Mouse (Mus musculus) urinary bladder, postnatal 36 days (tissue): ENCODE measurements around the gene Rfwd3.
"Not testable (repeated sequence)": the region's sequence is repeated elsewhere in the genome, so short reads cannot be mapped to it uniquely, and the experiment has no call there.

Experiments
- DNase-seq, 2 experiments: peaks; one replicate each; pipeline ENCODE4 v3.0.0; 2022; ENCODE audit warnings: low spot score in 2 of 2, mixed read lengths in 1 of 2

Gene Rfwd3

DNA sequence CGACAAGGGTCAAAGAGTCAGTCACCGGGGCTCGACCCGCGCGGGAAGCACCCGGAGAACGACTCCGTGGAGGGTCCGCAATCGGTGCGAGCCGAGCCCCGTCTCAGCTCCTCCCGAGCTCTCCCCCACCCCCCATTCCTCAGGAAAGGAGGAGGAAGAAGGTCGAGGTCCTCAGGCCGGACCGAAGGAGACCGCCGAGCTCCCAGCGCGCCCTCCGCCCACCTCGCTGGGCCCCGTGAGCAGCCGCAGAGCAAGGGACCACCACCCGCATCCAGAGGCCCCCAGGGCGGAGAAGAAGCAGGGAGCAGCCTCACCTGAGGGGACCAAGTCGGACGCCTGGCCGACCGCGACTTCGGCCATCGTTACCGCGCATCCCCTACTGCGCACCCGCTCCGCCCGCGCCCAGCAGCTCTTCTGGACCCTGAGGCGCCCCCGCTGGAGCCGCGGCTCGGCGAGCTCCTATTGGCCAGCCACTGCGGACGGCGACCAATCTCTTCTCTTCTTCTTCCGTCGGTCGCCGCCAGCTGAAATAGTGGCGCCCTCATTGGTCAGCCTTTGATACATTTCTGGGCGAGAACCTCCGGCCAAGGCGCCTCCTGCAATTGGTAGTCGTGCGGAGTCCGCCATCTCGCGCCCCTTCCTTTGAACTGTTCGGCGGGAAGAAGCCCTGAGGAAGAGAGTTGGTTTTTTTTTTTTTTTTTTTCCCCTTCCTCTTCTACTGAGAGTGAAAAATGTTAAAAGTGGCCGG lies at the start of gene Rfwd3:
TSS of gene Rfwd3 (minus strand) at position 402 of the 748 bp plus-strand sequence.
- peak; percentile 90 to 97 for DNase-seq

DNA sequence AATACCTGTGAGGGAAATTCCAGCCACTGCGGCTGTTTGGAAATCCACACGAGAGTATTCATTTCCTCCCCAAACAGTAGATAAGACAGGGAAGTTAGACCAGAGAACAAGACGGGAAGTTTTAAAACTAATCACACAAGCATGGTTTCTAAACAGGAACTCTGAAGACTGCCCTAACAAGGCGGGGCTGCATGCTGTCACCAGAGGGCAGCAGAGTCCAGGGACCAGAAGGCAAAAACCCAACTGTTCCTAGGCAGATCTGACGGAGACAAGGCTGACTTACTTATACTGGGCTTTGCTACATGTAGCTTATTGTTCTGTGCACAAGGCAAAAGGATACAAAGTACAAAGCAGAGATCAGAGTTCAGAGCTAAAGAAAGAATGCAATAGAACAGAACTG lies 43.2 kb upstream of the Rfwd3 start:
- DNase-seq: peak; percentile 70 to 85

DNA sequence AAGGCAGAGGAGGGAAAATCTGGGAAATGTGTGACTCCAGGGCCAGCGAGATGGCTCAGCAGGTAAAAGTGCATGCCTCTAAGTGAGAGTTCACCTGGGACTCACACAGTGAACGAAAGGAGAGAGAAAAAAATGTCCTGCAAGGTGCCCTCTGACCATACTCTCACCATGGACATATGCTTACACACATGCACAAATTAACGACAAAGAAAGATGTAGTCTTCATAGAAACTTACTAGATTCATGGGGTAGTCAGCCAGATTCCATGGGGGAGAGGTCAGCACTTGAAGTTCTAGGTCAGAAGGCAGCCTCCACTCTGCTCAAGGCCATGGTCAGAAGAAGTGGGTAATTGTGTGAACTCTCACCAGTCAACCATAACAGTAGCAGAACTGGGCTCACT lies 40.2 kb upstream of the Rfwd3 start:
- no peak for DNase-seq

DNA sequence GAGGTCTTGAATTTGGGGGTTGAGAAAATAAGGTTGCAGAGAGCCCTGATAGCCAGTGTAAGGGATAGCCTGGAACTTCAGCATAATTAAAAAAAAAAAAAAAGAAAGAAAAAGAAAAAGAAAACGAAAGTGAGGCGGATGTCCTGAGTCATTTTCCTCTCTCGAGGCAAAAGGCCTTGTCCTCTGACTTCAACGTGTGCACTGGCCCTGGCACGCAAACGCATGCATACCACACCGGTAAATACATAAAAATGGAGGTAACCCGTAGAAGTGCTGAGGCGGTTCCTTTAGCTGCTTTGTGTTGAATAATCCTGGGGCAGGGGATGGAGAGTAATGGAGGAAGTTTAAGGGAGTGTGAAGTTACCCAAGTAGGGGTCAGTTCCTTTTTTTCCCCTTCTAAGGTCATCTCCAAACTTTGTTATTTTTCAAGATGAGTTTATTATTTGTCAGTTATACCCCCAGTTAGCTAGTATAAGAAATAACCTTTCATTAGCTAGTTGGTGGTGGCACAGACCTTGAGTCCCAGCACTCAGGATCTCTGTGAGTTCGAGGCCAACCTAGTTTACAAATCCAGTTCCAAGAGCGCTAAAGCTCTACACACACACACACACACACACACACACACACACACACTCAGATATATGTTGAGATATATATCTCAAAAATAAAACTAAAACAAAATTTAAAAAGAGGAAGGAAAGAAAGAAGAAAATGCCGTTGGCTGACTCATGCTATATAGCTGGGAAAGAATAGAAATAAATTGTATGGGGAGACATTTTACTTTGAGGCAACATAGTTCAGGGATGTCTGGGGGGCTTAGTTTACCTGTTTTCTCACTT lies 38.6 kb upstream of the Rfwd3 start:
- no peak for DNase-seq

DNA sequence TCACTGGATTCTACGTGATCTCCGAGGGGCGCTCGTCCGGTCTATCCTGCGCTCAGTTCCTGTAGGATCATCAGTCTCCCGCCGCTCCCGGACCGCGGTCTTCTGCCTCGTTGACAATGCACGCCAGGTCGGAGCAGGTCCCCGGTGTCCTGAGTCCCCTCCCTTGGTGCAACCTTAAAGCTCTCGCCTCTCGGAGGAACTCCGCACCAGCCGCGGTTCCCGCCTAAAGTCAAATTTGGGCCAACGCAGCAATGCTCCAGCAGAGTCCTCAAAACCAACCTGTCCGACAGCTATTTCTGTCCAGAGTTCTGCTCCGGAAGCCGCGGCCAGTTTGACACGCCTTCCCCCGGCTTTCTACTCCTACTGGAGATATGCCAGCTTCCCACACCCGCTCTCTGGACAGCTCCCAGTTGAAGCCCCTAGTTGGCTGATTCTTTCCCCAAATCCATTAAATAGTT lies 37.9 kb upstream of the Rfwd3 start, which contains the start of gene Mlkl:
TSS of gene Mlkl (minus strand) at position 288 of the 458 bp plus-strand sequence.
- DNase-seq: peak; percentile 60 to 71

DNA sequence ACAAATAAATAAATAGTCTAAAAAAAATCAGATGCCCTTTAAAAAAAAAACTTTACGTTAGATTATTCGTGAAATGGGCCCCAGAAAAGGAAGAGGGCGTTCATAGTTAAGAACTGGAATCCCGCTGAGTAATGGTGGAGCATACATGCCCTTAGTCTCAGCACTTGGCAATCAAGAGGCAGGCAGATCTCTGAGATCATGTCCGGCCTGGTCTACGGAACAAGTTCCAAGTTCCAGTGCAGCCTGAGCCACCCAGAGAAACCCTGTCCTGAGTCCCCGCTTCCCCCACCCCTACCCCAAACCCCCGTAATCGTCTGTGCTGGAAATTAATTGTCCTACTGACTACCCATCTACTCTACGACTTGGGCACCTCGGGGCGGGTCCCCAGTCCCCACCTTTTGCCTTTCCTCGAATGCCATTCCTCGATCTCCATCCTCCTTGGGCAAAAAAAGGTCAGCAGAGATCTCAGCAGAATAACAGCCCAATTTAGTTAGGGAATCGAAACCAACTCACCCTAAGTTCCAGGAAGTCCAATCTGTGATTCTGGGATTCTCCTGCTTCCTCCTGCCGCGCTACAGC lies 37.4 kb upstream of the Rfwd3 start:
- no peak for DNase-seq

DNA sequence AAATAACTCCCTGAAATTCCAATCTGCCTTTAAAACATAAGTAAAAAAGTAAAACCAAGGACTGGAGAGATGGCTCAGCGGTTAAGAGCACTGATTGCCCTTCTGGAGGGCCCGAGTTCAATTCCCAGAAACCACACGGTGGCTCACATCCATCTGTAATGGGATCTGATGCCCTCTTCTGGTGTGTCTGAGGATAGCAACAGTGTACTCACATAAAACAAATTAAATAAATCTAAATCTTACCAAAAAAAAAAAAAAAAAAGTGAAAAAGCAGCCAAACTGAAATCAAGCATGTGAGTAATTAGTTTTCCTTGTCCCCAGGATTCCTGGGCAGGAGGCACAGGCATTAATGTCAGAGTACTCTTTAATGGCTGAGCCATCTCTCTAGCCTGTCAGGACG lies 36.7 kb upstream of the Rfwd3 start:
- no peak for DNase-seq

DNA sequence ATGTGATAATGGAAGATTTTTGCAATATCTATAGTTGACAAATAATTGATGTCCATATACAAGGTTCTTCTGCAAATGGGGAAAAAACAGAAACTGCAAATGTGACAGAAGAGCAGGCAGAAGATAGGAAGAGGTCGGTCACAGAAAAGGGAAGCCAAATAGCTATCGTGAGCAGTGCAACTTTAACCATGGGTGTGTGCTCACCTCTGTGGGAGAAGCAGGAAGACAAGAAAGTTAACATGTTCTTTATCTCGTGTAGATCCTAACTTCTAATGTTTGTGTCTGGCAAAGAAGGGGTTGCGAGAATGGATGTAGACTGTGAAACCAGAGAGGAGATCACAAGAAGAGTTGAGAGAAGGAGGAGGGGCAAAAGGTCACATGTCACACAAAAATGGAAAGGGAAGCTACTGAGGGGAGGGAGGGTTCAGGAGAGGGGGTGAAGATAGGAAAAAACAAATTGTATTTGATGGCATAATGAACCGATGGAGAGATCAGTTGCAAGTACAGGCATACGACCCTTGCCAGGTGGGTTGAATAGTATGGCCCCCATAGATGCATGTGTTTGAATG lies 25.3 kb upstream of the Rfwd3 start:
- DNase-seq: no peak

DNA sequence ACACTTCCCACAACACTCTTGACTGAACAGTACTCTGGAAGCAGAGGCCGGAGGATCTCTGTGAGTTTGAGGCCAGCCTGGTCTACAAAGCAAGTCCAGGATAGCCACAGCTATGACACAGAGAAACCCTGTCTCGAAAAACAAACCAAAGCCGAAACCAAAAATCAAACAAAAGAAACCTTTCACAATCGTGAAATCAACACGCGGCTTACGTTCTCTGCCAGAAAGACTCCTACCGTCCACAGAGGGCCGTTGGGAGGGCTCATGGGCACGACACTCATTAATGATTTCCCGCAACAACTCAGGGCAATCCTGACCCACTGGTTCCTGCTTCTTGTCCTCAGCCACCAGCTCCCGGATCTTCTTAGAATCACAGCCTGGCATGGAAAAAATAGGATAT lies 14.7 kb upstream of the Rfwd3 start:
- no peak for DNase-seq

DNA sequence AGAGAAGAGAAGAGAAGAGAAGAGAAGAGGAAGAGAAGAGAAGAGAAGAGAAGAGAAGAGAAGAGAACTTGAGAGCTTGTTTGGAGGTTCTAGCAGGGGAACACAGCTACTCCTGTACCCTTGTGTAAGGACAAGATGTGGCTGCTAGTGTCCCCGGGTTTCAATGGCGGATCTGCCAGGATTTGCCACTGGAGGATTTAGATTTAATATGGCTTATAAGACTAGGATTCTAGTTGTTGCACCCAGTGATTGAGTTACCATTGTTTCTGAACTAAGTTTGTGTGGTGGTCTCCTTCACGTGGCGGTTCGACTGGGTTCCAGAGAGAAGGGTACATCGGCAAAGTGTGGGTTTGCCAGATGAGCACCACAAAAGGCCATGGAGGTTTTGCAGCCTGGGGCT lies 13.9 kb upstream of the Rfwd3 start:
- not testable (repeated sequence) for DNase-seq

DNA sequence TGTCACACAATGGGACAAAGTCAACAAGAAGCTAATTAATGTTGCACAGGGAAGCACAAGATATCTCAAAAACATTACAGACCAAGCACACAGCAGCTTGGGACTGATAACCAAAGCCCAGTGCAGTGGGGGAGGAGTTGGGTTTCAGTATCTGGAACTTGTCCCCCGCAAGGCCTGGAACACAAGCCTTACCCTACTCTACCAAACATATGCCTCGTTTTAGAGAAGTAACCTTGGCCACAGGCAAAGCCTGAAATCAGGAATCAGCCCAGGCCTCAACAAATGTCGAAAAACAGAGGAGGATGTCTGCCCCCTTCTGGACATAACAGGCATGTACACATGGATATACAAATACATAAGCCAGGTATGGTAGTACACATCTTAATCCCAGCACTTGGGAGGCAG lies 12.7 kb upstream of the Rfwd3 start:
- DNase-seq: no peak

DNA sequence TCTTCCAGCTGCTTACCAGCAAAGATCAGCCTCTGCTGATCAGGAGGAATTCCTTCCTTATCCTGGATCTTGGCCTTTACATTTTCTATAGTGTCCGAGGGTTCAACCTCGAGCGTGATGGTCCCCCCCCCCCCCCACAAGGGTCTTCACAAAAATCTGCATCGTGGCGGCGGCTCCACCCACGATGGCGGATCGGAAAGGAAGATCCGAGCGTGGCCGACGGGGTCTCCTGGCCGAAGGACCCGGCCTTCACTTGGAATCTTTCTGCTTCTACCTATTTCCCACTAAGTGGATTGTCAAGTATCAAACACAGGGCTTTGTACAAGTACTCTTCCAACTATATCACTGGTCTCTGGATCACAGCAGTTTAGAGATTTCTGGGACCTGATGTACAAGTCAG lies 10.0 kb upstream of the Rfwd3 start:
- not testable (repeated sequence) for DNase-seq

DNA sequence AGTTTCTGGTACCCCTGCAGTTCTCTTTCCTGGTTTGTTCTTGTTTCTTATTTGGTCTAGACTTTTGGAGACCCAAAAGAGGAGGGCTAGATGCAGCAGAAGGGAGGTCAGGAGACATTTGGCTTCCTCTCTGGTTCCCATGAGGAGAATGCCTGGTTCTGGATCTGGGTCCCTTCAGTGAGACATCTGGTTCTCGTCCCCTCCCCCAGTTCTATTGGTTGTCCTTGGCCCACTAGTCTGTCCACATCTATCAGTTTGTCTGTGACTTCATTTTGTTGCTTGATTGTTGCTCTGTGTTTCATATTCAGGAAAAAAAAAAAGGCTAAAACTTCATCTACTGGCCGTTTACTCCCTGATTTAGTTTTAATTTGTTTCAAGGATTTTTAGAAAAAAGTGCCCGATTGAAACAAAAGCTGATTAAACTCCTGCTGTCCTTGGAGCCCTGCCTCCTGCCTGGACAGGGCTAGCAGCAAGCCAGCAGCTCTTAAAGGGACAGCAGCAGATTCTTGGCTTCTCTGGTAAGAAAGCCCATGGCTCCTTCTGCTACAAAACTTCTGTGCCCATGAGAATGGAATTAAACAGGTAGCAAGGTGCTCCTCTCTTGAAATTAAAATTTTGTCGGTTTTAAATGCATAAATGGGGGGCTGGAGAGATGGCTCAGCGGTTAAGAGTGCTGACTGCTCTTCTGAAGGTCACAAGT lies 5.2 kb upstream of the Rfwd3 start:
- DNase-seq: peak in 1 of 2 experiments; percentile 8

DNA sequence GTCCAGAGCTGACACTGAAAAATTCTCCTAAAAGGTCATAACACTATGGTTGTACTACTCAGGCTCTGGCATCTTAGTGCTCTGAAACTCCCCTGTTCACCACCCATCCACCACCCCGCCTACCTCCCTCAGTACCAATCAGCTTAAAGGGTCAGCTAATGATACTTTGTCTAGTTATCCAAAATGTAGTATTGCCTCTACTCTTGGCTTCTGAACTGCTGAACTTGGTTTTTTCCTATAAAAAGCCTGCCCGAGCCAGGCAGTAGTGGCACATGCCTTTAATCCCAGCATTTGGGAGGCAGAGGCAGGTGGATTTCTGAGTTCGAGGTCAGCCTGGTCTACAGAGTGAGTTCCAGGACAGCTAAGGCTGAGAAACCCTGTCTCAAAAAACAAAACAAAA lies 4.3 kb upstream of the Rfwd3 start:
- no peak for DNase-seq

DNA sequence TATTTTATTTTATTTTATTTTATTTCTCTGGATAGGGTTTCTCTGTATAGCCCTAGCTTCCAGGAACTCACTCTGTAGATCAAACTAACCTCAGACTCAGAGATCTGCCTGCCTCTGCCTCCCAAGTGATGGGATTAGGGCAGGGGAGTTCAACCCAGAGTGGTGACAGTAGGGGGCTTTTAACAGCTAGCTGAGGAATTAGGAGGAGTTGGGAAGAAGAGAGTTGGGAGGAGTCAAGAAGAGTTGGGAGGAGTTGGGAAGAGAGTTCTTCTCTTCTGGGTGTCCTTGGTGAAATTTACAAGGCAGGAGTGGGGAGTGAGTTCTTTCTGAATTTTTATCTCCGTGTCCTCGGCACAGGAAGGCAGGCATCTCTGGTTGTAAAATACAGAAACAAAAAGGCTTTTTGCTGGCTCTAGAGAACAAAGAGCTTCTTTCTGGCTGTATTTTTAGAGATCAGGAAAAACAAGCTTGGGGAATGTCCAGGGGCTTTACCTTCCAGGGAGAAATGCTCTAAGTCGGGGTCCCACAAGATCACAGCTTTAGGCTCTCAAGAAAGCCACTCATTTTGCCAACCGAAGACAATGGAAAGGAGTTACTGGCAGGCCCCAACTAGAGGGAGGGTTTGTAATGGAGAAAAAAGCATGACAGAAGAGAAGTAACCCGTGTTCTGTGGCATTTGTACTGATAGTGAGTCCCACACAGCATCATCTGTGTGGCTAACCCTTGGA lies 3.2 kb upstream of the Rfwd3 start:
- DNase-seq: not testable (repeated sequence)

DNA sequence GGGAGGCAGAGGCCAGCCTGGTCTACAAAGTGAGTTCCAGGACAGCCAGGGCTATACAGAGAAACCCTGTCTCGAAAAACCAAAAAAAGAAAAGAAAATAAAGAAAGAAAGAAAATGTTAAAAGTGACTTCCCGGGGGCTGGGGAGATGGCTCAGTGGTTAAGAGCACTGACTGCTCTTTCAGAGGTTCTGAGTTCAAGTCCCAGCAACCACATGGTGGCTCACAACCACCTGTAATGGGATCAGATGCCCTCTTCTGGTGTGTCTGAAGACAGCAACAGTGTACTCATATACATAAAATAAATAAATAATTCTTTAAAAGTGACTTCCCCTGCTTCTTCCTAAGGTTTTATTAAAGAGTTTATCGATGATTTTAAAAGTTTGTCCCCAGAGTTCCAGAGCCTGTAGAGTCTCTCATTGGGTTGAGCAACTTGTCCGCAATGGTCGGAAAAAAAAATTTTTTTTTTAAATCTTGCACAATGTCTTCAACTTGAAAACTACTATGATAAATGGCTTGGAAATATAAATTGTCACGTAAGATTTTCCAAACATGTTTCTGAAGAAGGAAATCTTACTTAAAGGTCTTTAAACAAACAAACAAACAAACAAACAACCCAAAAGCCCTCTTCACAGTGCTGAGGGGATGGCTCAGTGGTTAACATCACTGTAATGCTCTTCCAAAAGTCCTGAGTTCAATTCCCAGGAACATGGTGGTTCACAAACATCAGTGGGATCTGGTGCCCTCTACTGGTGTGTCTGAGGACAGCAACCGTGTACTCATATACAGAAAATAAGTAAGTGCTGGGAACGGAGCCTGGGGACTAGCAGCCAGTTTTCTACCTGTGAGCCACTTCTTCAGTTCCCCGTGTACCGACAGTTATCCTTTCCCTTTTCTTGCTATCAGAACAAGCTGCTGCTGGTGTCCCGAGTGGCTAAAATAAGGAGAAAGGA lies 850 bp upstream of the Rfwd3 start:
- no peak for DNase-seq

DNA sequence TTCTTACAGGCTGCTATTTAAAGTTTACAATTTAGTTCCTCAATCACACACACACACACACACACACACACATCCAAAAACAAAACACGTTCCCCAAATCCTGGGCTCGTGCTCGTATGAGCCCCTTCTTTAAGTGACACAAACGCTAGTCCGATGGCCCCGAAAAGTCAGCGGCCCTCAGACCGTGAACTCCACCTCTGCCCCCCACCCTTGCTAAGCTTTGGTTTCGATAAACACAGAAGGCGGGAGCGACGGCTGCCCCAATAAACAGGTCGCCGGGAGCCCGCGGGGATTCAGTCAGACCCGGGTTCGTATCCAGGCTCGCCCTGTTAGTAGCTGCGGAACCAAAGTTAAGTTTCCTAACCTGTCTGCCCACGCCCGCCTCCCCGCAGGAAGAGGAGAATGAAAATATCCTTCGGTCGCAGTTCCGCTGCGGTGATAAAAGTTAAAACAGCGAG lies 630 bp downstream of the Rfwd3 start:
- peak; percentile 29 to 51 for DNase-seq

DNA sequence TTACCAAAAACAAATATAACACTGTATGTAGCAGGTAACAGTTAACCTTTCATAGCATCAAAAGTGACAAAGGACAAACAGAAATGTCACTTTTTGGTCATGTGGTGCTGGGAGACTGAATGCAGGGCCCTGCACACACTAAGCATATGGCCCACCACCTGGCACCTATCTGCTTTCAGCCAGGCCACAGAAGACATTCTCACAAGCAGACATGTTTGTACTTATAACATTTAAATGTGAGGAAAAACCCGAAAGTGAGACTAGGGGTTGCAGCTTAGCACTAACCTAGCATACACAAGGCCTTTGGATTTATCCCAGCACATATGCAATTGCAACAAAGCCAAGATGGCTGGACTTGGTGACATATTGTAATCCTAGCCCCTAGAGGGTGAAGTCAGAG lies 2.0 kb downstream of the Rfwd3 start:
- DNase-seq: no peak

DNA sequence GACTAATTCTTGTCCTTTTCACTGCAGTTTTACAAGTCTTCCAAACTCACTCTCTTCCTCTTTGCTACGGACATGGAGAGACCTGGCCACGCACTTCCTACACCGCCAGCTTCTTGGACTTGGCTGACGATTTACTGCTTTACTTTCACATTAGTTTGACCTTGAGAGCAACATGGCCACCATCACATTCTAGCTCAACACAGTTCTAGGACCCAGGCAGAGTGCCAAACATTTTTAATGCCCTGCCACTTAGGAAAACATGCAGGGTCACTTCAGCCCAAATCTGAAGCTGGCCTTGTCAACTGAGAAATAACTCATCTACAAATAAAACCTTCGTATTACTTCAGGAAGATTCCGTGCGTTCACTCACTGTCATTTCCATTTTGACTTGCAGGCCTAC lies 8.3 kb downstream of the Rfwd3 start:
- no peak for DNase-seq

DNA sequence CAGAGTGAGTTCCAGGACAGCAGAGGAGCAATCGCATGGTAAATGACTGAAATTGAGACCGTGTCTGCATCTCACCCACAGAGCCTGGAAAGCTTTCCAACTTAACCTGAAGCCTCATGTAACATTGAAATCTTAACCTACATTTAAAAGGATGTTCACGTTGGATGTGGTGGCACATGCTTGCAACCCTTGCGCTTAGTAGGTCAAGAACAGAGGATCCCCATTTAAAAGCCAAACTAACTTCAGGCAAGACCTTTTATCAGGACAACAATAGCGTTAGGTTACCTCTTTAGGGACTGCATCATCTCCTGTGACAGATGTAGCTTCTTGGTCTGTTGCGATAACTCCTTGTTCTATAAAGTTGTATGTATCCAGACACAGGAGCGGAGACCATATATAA lies 9.4 kb downstream of the Rfwd3 start:
- DNase-seq: no peak
